Mouse (Mus musculus) embryonic fibroblast, embryonic 13.5 days (primary cell): ENCODE measurements around the gene Slc16a1. TPM values are rescaled to one million over a fixed set of nuclear protein-coding genes. Genes with fewer than 3 reads are reported as not detected.

ENCODE experiments used
- H3K27ac ChIP-seq: 2 replicates; pipeline ENCODE4 v1.5.1; 2012; ENCODE audit warnings: low read length, control low read depth, inconsistent platforms; ENCODE audit not compliant: insufficient read depth
- H3K4me1 ChIP-seq: 2 replicates; pipeline ENCODE4 v1.6.1; 2011; ENCODE audit warnings: low read length; ENCODE audit not compliant: control insufficient read depth, insufficient read depth
- H3K4me3 ChIP-seq: 2 replicates; pipeline ENCODE4 v1.5.1; 2011; ENCODE audit warnings: mild to moderate bottlenecking, control low read depth, low read length; ENCODE audit not compliant: insufficient read depth
- CTCF ChIP-seq: IDR thresholded peaks from 2 replicates; pipeline ENCODE4 v1.5.1; 2011; ENCODE audit warnings: mild to moderate bottlenecking, control low read depth, low read length, moderate library complexity, borderline replicate concordance; ENCODE audit not compliant: insufficient read depth
- POLR2A ChIP-seq: IDR thresholded peaks from 2 replicates; pipeline ENCODE4 v1.6.1; 2011; ENCODE audit warnings: low read depth, mild to moderate bottlenecking, control low read depth, low read length, moderate library complexity
- polyA plus RNA-seq: library from polyadenylated mRNA; stranded (reverse); fragments of >200 nt; gene quantifications from 2 replicates; pipeline ENCODE4 v1.2.4, GENCODE M21; 2011; ENCODE audit warnings: low read depth; ENCODE audit not compliant: missing spikeins, insufficient read length

Gene Slc16a1
- 12.9 and 25.2 TPM in 2 replicates for polyA plus RNA-seq

DNA sequence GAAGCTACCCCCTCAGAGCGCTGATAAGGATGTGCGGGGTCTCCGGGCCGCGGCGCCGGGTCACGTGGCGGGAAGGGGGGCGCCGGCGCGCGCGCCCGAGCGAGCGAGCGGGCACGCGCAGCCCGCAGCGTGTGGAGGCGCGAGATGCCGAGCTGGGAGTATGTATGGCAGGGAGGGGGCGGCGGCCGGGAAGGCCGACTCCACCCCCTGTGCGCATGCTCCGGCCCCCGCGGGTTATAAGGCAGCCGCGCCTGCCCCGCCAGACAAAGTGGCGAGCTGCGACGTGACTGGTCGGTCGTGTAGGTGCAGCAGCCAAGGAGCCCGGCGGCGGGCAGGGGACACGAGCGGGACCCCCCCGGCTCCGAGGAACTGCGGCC is at the start of gene Slc16a1:
TSS of gene Slc16a1 (plus strand) at position 266 of the 377 bp plus-strand sequence.
- H3K4me1 ChIP-seq, result no peaks in the 10 kb centered on the region
- peak within 1 kb of the TSS; percentile 24 for H3K27ac ChIP-seq
- no peak for TF ChIP-seq CTCF
- TF ChIP-seq POLR2A, result peak; percentile 96
- peak within 1 kb of the TSS; percentile 90 for H3K4me3 ChIP-seq

DNA sequence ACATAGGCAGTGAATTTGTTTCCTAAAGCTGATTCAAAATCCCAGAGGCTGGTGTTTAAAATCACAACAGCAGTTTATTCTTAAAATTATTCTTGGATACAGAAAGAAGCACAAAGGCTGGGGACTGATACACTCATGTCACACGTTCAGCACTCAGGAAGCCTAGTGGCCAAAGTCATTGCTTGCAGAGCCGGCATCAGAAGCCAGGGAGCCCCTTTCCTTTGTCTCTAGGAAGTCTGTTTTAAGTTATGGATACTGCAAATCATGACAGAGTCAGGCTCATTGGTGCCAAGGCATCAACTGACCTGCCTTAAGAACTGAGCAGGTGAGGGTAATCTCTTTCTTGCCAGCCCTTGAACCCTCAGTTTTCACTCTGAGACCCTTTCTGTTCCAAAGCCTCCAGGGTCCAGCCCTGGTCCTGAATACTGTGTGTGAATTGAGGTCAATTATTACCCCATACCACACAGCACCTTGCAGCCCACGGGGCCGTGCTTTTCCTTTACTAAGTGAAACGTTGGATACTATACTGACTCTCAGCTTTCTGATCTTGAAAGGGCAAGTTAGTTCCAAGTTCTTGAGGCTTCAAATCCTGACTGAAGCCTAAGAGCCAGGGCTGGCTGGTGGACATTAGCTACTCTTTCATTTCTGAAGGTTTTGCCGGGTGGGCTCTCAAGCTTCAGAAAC is 41.9 kb upstream of the Slc16a1 start:
- Histone ChIP-seq H3K4me3 (no peak overlapping the region), H3K4me1 (no peaks in the 10 kb centered on the region), H3K27ac (no peak overlapping the region)
- no peak for TF ChIP-seq CTCF
- no peak for TF ChIP-seq POLR2A

DNA sequence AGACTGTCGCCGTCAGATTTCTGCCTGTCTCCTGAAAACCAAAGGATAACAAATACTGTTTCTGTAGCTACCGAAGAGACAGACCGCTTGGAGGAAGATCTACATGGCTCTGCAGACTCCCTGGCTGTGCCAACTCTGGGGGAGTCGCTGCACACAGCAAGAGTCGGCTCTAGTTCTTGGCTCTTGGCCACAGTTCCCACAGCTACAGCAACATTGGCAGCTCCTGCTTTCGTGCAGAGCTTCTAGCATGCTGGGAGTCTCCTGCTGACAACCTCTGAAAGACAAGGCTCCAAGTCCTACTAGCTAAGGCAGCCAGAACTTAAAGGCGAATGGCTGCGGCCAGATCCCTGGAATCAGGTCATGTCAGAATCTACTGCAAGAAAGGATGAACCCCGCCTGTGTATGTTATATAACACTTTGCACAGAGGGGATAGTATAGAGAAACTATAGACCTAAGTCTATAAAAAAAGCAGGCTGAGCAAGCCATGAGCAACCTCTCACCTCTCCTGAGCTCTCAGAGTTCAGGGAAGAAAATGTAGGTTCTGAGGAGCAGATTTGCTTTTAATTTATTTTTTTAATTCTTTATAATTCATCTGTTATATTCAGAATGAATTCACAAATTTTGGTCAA is 41.2 kb upstream of the Slc16a1 start:
- no peak overlapping the region for H3K27ac ChIP-seq
- no peaks in the 10 kb centered on the region for H3K4me1 ChIP-seq
- no peak for TF ChIP-seq CTCF
- no peak for TF ChIP-seq POLR2A
- no peak overlapping the region for H3K4me3 ChIP-seq

DNA sequence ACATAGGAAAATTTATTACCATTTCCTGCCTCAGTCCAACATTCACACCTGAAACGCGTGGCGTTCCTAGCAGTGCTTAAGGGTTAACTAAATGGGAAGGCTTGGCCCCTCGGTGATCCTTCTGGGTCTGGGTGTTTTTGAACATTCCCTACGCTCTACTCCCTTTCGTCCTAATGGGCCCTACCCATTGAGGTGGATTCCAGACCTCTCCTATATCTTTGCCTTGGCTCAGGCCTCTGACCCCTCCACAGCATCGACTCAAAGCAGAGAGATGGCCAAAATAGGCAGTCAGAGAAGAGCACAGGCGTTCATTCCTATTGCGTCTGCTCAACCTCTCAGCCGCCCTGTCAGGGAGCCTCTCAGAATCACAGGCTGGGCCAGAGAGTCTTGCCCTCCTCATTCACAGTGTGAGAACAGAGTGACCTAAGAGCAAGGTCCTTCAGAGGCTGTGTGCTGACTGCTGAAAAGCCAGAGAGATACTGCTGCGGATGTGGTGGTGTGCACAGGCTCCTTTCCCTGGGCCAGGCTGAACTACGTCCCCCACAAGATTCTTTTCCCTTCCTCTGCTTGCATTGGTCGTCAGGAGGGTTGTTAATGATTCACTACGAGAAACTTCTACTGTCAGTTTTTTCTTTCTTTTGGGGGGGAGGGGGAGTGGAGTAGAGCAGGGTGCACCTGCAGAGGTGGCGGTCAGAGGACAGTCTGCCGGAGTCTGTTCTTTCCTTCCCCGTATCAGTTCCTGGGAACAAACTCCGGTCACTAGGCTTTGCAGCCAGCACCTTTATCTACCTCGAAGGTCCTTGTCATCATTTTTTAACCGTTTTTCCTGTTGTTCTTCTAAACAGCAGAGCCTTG is 38.9 kb upstream of the Slc16a1 start:
- Histone ChIP-seq H3K4me1 (no peaks in the 10 kb centered on the region), H3K27ac (no peak overlapping the region), H3K4me3 (no peak overlapping the region)
- no peak for TF ChIP-seq POLR2A
- TF ChIP-seq CTCF, result no peak

DNA sequence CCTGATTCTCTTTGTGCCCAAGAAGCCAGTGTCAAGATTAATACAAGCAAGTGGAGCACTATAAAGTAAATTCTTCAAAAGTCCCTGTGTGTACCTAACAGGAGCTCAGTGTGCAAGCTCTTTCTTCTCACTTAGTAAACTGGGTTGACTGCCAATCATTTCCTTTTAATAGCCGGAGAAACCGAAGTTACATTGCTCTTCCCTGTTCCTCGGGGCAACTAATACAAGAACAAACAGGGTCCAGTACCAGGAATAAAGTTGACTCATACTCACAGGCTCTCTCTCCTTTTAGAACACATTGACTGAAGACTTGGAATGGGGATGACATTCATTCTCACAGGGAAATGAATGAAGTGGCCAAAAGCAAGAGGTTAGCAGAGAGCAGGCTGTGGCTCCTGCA is 37.8 kb upstream of the Slc16a1 start:
- Histone ChIP-seq H3K4me3 (no peak overlapping the region), H3K4me1 (no peaks in the 10 kb centered on the region), H3K27ac (no peak overlapping the region)
- no peak for TF ChIP-seq CTCF
- no peak for TF ChIP-seq POLR2A

DNA sequence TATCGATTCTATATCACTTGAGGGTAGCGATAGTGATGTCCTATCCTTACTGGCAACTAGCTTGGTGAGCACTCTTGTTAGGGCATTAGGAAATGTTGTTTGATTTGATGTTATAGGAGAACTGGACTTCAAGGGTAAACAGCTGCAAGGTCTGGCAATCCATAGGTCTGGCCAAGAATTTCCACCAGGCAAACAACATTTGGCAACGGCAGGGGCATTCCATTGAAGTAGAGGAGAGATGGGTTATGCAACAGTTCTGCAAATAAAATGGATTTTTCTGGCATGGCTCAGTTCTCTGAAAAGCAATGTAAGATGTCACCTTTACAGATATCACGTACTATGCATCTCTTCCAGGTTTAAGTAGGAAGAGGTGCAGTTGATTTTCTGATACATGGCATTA is 36.8 kb upstream of the Slc16a1 start:
- no peak overlapping the region for H3K4me3 ChIP-seq
- H3K27ac ChIP-seq, result no peak overlapping the region
- TF ChIP-seq CTCF (no peak), POLR2A (no peak)
- no peaks in the 10 kb centered on the region for H3K4me1 ChIP-seq

DNA sequence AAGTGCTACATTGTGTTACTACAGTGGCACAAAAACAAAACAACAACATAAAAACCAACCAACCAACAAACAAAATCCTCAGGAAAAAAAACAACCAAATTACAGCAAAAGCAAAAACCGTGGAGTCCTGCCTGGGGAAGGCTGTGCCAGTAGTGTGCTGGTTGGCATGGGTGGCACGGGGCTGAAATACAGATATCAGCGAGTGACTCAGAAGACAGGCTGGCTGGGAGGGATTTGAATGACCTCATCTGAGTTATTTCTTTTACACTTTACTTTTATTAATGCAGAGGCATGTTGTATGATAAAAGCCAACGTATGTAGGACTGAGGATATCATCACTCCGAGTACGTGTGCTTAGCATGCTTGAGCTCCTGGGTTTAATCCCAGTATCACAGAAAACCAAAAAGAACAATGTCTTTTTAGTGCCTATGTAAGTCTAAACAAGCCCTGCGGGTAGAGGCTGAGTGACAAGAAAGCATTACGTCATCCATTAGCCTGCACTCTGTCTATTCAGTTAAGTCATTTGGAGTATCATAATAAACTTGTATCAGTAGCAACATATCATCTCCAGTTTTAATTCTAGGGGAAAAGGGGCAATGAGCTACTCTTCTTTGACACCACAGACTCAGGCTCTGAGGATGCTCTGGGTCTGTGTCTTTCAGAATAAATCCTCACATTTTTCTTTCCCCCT is 28.6 kb upstream of the Slc16a1 start:
- Histone ChIP-seq H3K4me1 (no peaks in the 10 kb centered on the region), H3K27ac (no peak overlapping the region)
- no peak for TF ChIP-seq POLR2A
- TF ChIP-seq CTCF, result no peak

DNA sequence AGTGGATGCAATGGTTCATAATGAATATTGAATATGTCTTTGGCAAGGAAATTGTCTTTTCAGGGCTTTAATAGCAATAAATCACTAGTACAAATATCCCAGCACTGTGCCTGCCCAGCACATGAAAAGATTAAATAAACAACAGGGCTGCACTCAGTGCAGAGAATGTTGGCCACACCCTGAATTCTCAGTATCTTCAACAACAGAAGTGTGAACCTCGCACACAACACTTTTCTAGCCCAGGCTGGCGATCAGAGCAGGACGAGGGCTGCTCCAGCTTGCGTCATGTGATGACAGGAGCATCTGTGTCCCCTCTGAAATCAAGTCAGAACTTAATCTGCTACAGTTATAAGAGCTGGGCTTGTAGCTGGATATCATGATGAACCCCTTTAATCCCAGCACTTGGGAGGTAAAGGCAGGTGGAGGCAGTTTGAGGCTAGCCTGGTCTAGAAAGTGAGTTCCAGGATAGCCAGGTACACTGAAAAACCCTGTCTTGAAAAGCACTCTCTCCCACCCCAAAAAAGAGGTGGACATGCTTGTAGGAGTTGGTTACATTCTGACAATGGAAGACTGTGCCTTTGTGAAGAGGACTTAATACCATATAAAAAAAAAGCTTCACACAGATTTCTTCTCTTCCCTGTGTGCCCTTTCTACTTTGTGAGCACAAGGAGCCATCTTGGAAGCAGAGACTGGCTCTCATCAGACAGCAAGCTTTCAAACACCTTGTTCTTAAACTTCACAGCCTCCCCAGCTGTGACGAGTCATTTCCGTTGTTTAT is 27.8 kb upstream of the Slc16a1 start:
- TF ChIP-seq POLR2A (no peak), CTCF (no peak)
- H3K27ac ChIP-seq, result no peak overlapping the region

More for the DNA sequence above, 28.6 kb upstream of the Slc16a1 start:
- no peak overlapping the region for H3K4me3 ChIP-seq

DNA sequence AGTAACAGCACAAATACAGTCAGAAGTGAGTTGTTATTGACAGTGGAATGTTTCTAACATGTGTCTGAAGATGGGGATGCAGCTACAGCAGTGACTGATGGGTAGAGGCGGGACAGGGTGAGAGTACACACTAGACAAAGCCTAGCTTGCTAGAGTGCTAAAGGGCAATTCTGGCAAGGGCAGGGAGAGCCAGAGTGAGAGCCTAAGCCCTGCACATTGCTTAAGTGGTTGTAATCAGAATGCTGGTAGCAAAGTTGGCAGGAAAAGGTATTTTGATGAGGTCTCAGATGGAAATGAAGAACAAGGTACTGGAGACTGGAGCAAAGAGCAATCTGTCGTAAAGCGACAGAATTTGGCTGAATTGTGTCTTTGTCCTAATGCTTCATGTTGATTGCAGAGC is 26.5 kb upstream of the Slc16a1 start:
- Histone ChIP-seq H3K4me1 (0 out of 2 replicates have a peak, but pooled peaks cover 3% of the 10 kb centered on the region), H3K27ac (no peak overlapping the region), H3K4me3 (no peak overlapping the region)
- TF ChIP-seq POLR2A, result no peak
- no peak for TF ChIP-seq CTCF

More for the DNA sequence above, 27.8 kb upstream of the Slc16a1 start:
- no peaks in the 10 kb centered on the region for H3K4me1 ChIP-seq
- H3K4me3 ChIP-seq, result no peak overlapping the region
